Mouse (Mus musculus) liver, adult 2 months (tissue): Measurements from ENCODE around the gene Ankib1. TPM values are rescaled to one million over a fixed set of nuclear protein-coding genes. Genes with fewer than 3 reads are reported as not detected.
"Not testable (repeated sequence)": the region's sequence is repeated elsewhere in the genome, so short reads cannot be mapped to it uniquely, and the experiment has no call there.

ENCODE experiments used
- DNase-seq: peaks from one replicate; pipeline ENCODE4 v3.0.0-alpha.2; 2011; ENCODE audit warnings: low read depth, low spot score; ENCODE audit errors: extremely low read depth
- H3K27ac ChIP-seq: fragments of 200-500 bp; replicated peaks from 2 replicates; pipeline ENCODE4 v1.5.1; 2012; ENCODE audit warnings: low read depth, mild to moderate bottlenecking, control low read depth, inconsistent platforms, low read length; ENCODE audit not compliant: insufficient read depth
- H3K27me3 ChIP-seq: fragments of 200-500 bp; 2 replicates; pipeline ENCODE4 v1.6.1; 2012; ENCODE audit warnings: mild to moderate bottlenecking, moderate library complexity, low read length, inconsistent platforms; ENCODE audit not compliant: control insufficient read depth, insufficient read depth
- H3K36me3 ChIP-seq: fragments of 200-500 bp; 2 replicates; pipeline ENCODE4 v1.6.1; 2012; ENCODE audit warnings: low read length, inconsistent platforms; ENCODE audit not compliant: control insufficient read depth, insufficient read depth
- H3K4me1 ChIP-seq: fragments of 200-500 bp; 2 replicates; pipeline ENCODE4 v1.6.1; 2011; ENCODE audit warnings: low read length; ENCODE audit not compliant: control insufficient read depth, insufficient read depth
- H3K4me3 ChIP-seq: fragments of 200-500 bp; 2 replicates; pipeline ENCODE4 v1.5.1; 2011; ENCODE audit warnings: low read depth, mild to moderate bottlenecking, control low read depth, low read length, moderate library complexity; ENCODE audit not compliant: insufficient read depth
- H3K79me2 ChIP-seq: fragments of 200-500 bp; 2 replicates; pipeline ENCODE4 v1.6.1; 2012; ENCODE audit warnings: inconsistent platforms, mild to moderate bottlenecking, low read length, moderate library complexity; ENCODE audit not compliant: control insufficient read depth, insufficient read depth
- H3K9ac ChIP-seq: fragments of 200-500 bp; 2 replicates; pipeline ENCODE4 v1.6.1; 2012; ENCODE audit warnings: low read depth, mild to moderate bottlenecking, control low read depth, inconsistent platforms, low read length
- CTCF ChIP-seq: fragments of 200-500 bp; IDR thresholded peaks from 2 replicates; pipeline ENCODE4 v1.5.1; 2011; ENCODE audit warnings: low read depth, low read length, control low read depth
- POLR2A ChIP-seq: fragments of 200-500 bp; IDR thresholded peaks from 2 replicates; pipeline ENCODE4 v1.6.1; 2011; ENCODE audit warnings: low read length, control low read depth; ENCODE audit not compliant: insufficient read depth; ENCODE audit errors: extremely low read depth
- WGBS: fragments of 180-500 bp; shearing (Covaris S2); methylation state at CpG from one replicate; pipeline ENCODE4 v1.1.7; 2018; 5-methylcytosine and 5-hydroxymethylcytosine counted together
- polyA plus RNA-seq: library from polyadenylated mRNA; depleted of rRNA; stranded (reverse); fragments of >200 nt; gene quantifications from 2 replicates; pipeline ENCODE4 v1.2.3, GENCODE M21; 2012
- total RNA-seq: library from RNA; depleted of rRNA; stranded (reverse); fragments of >200 nt; gene quantifications from 2 replicates; pipeline ENCODE4 v1.2.3, GENCODE M21; 2014

Ankib1 gene
- total and polyA plus RNA-seq, 2 experiments: 4.4 to 15.9 TPM

GRCm38 (mm10) chr5:3771512-3771911 lies 31.2 kb downstream of the Ankib1 start:
- H3K79me2 ChIP-seq: no peaks in the 10 kb centered on the region
- 94% methylated on average over 3 of the region's 3 CpGs for WGBS
- H3K27ac ChIP-seq: no peak overlapping the region
- H3K36me3 ChIP-seq: peaks cover 5% of the 10 kb centered on the region
- H3K27me3 ChIP-seq: no peaks in the 10 kb centered on the region
- no peak for TF ChIP-seq POLR2A
- no peak for TF ChIP-seq CTCF
- H3K4me3 ChIP-seq: no peak overlapping the region
- no peaks in the 10 kb centered on the region for H3K4me1 ChIP-seq
- DNase-seq: no peak
- H3K9ac ChIP-seq: no peak overlapping the region

GRCm38 (mm10) chr5:3750536-3750935 lies 52.2 kb downstream of the Ankib1 start:
- H3K36me3 ChIP-seq: peaks cover 11% of the 10 kb centered on the region
- not testable (repeated sequence) for H3K27ac ChIP-seq, H3K27me3 ChIP-seq, H3K4me1 ChIP-seq, DNase-seq, H3K4me3 ChIP-seq, H3K79me2 ChIP-seq, H3K9ac ChIP-seq

- not testable (repeated sequence) for H3K27me3 ChIP-seq, H3K4me1 ChIP-seq, H3K79me2 ChIP-seq, H3K9ac ChIP-seq, H3K27ac ChIP-seq, H3K4me3 ChIP-seq, DNase-seq
- H3K36me3 ChIP-seq: peaks cover 15% of the 10 kb centered on the region
- WGBS: 91% methylated on average over 24 of the region's 24 CpGs
Measured at GRCm38 (mm10) chr5:3732846-3733245, 69.9 kb downstream of the Ankib1 start.

GRCm38 (mm10) chr5:3728820-3729219 lies 73.9 kb downstream of the Ankib1 start:
- Histone ChIP-seq H3K4me3 (no peak overlapping the region), H3K9ac (no peak overlapping the region), H3K27me3 (no peaks in the 10 kb centered on the region), H3K4me1 (no peaks in the 10 kb centered on the region), H3K36me3 (peaks cover 20% of the 10 kb centered on the region), H3K79me2 (no peaks in the 10 kb centered on the region), H3K27ac (no peak overlapping the region)
- no peak for TF ChIP-seq CTCF
- TF ChIP-seq POLR2A: no peak
- 78% methylated on average over 5 of the region's 5 CpGs for WGBS
- no peak for DNase-seq

GRCm38 (mm10) chr5:3725491-3725890 lies 77.2 kb downstream of the Ankib1 start:
- Histone ChIP-seq H3K79me2 (no peaks in the 10 kb centered on the region), H3K4me3 (no peak overlapping the region), H3K4me1 (no peaks in the 10 kb centered on the region), H3K36me3 (peaks cover 24% of the 10 kb centered on the region; the same call in 1 of the 2 replicates), H3K27me3 (no peaks in the 10 kb centered on the region), H3K27ac (no peak overlapping the region), H3K9ac (no peak overlapping the region)
- WGBS: 91% methylated on average over 1 of the region's 1 CpGs
- no peak for TF ChIP-seq POLR2A
- no peak for TF ChIP-seq CTCF
- DNase-seq: no peak

GRCm38 (mm10) chr5:3723415-3723814 lies 79.3 kb downstream of the Ankib1 start:
- Histone ChIP-seq H3K79me2 (no peaks in the 10 kb centered on the region), H3K27ac (no peak overlapping the region), H3K4me3 (no peak overlapping the region), H3K9ac (no peak overlapping the region), H3K27me3 (no peaks in the 10 kb centered on the region), H3K36me3 (peaks cover 23% of the 10 kb centered on the region), H3K4me1 (no peaks in the 10 kb centered on the region)
- no peak for DNase-seq
- no peak for TF ChIP-seq POLR2A
- no peak for TF ChIP-seq CTCF
- 95% methylated on average over 2 of the region's 2 CpGs for WGBS

GRCm38 (mm10) chr5:3722873-3723272 lies 79.9 kb downstream of the Ankib1 start:
- Histone ChIP-seq H3K27me3 (no peaks in the 10 kb centered on the region), H3K4me1 (no peaks in the 10 kb centered on the region), H3K36me3 (peaks cover 20% of the 10 kb centered on the region), H3K4me3 (no peak overlapping the region), H3K79me2 (no peaks in the 10 kb centered on the region), H3K9ac (no peak overlapping the region), H3K27ac (no peak overlapping the region)
- WGBS: 90% methylated on average over 2 of the region's 2 CpGs
- no peak for DNase-seq
- no peak for TF ChIP-seq CTCF
- TF ChIP-seq POLR2A: no peak
